Mouse (Mus musculus) cerebellum, postnatal 14 days (tissue): ENCODE data around the gene Zfp648.

Source experiments
- DNase-seq, 2 experiments: peaks; one replicate each; pipeline ENCODE4 v3.0.0; 2021; ENCODE audit warnings: mixed read lengths in 2 of 2

Zfp648 gene

DNA sequence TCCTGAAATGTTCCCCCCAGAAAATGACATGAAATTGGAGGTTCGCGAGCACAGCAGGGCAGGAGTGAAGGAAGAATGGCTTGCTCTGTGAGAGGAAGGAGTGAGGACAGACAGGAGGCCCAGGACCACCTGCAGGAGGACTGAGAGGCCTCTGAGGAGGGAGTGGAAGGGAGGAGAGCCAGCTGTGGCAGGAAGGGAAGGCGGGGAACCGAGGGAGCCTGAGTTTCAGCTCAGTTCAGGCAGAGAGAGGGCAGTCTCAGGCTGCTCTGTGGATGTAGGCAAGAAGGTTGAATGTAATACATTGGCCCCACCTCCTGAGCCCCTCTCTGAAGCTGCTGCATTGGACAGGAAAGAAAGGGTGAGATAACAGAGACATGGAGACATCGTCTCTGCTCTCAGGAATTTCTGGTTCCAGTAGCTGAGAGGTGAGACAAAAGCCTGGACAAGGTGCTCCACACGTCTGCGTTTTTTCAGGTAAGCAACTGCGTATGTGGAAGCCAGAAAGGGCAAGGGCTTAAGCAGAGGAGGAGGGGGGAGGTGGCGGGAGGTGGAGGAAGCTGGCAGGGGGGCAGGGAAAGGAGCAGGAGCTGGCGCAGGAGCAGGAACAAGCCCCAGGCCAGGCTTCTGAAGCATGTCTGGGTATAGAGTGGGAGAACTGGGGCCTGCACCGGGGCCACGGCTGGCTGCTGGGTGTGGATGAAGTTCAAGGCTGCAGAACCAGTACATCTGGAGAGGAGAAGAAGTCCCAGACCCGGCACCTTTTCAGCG is at the start of gene Zfp648:
Gene Zfp648, plus strand, starts transcription at position 233 of the 768 bp plus-strand sequence.
- no peak for DNase-seq

DNA sequence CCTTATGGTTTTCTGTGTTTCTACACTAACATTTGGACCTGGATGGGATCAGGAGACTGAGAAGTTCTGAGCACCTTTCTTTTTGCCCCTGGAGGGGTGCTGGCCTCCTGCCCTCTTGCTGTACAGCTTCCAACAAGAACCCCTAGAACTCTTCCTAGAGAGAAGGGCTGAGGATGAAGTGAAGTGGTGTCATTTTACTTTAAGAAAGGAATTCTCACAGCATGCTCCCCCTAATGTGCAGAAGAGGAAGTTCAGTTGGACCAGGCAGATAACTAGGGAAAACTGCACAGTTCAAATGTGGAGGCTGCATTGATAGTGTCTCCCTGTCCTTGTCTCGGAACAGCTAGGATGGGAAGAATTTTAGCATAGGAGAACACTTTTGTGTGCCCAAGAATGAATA is 48.4 kb upstream of the Zfp648 start:
- DNase-seq = no peak

DNA sequence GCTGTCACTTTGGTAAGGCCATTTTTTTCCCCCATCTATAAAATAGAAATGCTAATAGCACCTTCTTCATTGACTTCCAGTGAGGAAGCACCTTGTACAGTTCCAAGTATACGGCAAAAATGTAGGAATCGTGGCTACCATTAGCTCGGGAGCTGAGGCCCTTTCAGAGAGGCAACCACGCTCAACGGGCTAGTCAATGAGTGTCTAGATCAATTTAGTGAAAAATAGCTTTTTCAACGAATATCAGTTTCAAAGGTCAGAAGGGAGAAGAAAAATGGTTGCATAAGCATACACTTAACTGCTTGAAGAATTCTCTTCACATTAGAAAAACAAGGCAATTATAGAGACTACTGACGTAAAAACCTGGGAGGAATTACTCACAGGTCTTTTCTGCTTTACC is 47.2 kb upstream of the Zfp648 start:
- no peak for DNase-seq

DNA sequence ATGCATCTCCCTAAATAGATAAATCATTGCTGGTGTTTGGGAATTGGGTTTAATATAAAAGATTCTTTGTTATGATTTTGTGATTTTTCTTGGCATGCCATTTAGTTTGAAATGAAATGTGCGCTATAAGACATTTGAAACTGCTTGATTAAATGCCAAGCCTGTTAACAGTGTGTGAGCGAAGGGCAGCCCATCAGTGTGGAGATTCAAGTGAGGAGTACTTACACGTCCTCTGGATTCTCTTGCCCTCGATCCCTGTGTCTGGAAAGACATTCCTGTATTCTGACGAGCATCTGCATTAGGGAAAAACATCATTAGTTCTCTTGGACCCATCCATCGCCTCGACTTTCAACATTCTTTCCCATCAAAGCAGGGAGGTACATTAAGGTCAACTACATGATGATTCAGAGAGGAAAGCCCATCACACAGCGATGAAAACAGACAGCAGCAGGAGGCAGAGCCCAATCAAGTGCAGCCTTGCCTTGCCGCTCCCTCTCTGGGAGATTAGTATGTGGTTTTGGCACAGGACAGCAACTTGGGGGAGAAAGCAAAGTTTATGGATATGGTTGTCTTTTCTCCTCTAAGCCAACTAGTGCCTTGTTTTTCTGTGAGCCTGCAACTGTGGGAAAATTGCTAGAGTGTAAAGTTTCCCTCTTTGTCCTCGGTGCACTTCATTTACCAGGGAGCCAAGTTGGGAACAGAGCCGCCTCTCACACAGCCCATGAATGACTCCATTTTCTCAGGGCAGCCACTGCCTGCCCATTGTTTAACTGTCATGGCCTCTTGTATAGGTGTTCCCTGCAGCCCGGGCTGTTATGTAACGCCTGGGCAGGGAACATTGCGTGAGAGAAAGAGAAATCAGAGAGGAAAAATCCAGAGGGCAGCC is 44.6 kb upstream of the Zfp648 start:
- no peak for DNase-seq

DNA sequence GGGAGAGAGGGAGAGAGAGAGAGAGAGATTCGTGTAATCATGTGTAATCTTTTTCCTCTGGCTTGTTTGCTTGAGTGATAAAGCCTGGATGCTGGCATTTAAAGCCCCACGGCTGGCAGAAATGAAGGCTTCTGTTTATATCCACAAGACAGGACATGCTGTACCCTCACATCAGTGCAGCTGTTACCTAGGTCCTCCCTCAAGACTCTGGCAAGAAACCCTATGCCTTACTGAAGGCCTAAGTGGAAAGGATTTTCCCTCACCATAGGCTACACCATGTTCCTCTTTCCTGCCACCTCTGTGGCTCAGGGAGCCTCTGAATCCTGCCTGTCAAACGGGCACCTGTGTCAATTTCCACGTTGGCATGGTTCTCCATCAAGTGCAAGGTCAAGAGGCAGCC is 43.9 kb upstream of the Zfp648 start:
- DNase-seq = no peak

DNA sequence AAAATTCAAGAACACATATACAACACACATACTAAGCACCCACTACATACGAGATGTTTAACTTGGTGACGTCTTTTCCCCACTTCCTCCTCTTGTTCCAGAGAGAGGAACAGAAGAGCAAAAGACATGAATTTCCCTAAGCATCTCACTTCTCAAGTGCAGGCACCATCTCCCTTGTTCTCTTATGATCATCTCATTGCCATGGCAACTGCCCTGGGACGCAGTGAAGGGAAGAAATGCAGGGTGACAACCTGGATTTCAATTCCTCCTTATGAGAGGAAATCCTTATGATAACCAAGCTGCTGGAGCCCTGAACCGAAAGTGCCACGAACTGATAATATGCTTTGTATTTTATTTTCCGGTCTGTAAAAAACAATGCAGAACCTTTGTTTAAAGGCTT is 33.3 kb upstream of the Zfp648 start:
- no peak for DNase-seq

DNA sequence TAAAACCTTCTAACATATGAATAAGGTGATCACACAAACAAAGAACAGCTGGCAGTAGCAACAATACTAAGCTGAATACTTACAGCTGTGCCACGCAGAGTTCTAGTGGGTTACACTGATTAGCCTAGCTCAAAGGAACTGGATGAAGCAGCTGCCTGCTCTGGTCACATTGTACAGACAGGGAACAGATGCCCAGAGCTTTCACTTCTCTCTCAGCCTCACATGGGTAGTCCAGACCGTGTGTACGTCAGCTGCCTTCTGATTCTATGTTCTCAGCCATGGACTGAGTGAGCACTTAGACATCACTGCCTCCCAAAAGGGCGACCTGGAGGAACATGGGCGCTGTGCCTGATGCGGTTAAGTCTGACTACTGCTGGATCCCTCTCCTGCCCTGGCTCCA is 25.7 kb upstream of the Zfp648 start:
- no peak for DNase-seq

DNA sequence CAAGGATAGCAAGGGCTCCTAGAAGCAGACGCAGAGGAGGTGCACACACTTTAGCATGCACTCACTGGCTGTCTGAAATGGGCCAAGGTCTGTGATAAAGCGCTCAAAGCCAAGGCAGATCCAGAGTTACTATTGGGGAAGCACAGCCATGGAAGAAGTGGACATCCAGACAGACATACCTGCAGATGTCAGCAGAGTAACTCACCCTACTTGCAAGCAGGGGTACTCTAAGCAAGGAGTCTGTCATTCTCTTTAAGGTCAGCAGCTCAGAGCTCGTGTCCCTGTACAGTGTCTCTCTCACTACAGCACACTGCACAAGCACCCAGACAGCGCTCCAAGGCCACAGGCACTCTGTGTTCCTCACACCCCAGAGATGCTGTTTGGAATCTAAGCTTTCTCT is 23.2 kb upstream of the Zfp648 start:
- DNase-seq = no peak

DNA sequence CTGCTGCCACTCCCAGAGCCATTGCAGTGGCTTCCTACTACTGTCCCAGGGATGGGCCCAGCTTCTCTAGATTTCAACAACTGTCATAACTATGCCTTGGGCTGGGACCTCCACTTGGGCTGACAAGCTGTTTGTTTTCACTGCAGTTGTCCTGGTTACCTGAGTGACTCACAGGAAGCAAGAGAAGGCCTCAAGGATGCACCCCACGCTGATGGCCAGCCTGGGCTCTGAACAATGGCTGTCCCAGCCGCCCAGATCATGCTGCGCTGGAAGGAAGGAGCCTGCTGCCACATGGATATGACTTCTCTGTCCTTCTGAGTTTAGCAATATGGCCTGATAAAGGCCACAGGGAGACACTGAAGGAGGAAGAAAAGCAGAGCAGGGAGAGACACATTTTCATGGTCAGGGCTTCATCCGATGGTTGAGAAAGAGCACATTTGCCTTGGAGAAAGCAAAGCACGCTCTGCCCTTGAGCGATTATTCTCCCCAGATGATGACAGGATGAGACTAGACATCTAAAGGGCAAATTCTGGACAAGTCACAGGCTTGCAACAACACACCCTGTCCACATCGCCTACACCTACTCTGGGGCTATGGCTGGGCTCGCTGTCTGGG is 22.3 kb upstream of the Zfp648 start:
- DNase-seq = no peak

DNA sequence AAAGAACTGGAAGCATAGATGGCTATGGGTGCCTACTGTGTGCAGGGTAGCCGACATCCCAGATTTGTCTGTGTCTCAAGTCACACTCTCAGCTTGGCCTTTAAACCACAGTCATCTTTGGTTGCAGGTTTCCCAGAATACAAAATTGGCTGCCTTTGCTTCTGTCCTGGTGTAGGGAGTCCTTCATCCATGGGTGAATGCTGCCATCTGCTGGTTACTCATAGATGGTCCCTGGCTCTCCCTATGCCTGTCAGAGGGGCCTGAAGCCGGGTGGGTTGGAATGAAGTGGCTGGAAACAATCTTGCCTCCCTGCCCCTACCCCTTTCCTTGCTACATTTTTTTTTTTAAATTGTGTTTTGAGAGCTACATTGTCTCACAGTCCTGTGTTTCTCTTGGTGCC is 20.0 kb upstream of the Zfp648 start:
- DNase-seq = peak; percentile 90 to 91

DNA sequence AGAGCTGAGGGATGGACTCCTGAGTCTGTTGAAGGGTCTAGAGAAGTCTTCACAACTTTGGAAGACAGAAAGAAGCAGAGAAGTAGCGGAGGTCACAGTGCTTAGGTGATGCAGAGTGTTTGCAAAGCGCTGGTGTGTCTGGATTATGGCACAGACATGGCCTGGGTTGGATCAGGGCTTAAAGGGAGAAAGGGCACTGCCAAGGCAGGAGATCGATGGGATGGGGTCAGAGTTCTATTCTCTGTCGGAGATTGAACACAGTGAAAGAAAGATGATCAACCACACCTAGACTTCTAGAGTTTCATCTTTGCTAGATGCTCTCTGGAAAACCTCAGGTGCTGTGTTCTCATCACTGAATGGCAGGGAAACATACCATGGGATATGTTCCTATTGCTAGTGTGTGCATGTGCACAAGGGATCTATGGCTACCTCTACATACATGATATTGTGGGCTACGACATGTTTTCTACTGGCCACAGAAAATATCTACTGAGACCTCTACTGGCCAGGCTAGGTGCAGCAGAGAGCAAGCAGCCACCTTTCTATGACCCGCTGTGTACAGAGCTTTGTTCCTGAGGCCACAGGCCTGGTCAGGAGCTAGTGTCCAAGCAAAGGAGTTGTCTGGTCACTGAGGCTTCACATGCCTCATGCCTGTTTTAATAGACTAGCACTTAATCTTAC is 18.5 kb upstream of the Zfp648 start:
- DNase-seq = peak in 1 of 2 experiments; percentile 32

DNA sequence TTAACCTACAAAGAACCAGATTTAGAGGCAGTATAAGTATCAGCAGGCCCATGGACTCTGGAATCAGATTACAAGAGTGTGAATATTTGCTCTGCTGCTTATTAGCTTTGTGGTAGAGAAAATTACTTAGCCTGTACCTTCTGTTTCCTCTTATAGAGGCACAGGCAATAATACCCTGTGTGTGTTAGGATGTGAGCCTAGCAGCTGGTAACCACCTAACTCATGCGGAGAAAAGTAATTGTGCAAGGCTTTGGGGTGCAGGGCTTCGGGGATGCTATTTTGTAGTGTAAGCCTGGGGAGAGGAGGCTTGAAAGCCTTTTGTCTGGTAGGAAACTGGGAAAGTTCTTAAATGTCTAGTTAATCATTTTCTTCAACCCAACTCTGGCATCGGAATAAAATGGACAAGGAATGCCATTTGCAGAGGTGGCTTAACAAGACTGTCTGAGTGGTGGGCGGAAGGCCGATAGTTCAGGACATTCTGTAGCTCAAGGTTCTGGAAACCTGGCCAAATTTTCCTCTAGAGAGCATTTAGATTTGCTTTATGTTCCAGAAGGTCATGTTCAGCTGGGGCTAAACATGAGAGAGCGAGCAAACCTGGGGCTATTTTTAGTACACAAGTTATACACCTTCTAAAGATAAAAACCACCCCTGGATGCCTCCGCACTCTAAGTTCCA is 17.8 kb upstream of the Zfp648 start:
- DNase-seq = no peak

DNA sequence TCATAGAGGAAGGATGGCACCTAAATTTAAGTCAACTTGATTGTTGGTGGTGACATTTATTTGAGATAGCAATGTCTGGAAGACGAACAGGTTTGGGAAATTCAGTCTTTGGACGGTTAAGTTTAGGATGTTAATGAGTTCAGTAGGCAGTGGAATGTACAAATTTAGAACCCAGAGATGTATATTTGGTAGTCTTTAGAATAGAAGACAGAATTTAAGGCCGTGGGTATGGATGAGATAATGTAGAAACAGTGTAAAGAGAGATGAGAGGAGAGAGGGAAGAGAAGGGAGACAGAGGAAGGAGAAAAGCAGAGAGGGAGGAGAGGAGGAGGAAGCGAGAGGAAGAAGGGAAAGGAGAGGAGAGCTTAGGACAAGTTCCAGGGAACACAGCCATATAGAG is 12.8 kb upstream of the Zfp648 start:
- no peak for DNase-seq

DNA sequence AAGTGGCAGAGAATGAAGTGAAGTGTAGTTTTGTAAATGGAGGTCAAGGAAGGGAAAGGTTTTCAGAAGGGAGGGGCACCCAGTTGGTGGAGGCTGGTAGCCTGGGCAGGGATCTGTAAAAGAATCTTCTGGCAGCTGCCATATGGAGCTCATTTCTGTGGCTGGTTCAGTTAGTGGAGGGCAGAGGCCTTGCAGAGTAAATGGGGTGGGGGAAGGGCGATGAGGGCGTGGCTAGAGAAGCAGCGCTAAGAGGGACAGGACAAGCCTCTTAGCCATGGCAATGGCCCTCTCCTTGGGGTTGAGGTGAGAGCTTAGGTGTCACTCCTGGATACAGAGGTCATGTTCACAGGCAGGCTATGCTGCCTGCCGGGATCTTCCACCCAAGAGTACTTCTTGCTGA is 12.4 kb upstream of the Zfp648 start:
- no peak for DNase-seq

DNA sequence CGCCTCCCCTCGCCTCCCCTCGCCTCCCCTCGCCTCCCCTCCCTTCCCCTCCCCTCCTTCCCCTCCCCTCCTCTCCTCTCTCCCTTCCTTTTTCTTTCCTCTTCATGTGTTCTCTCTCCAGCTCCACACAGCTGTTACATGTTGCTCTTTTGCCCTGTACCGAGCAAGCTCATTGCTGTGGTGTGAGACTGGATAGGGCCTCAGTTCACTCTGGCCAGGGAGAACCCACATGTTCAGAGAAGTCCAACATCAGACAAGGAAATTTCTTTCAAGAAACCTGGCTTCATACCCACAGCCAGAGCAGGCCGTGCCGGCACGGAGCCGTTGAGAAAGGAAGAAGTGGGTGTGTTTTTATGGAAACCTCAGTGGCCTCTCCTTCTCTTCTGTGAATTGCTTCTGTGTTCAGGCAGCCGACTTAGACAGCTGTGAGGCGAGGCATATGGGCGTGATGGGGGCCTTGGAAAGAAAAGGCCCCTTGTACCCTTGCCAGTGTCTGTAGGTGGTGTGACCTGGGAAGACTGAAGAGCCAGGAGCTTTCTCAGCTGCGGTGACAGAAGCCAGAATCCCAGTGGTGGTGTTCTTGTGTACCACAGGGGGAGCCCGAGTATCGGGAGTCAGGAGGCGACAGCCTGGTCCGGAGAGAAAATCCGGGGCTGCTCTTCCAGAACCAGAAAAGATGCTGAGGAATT is 11.0 kb upstream of the Zfp648 start:
- DNase-seq = peak; percentile 65 to 76

DNA sequence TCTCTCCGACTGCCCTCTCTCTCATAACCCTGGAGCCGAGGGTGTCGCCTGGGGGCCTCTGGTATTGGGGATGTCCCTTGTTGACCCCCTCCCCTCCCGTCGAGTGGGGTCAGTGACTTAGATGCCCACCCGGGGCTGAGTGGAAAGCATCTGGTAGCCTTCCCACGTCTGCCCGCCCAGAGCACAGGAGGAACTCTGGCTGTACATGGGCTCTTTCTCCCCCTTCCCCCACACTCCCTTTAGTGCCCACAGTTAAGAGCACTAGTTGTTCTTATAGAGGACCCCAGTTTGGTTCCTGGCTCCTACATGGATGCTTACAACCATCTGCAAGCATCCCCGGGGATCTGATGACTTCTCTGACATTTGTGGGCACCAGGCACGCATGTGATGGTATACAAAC is 2.1 kb upstream of the Zfp648 start:
- no peak for DNase-seq

DNA sequence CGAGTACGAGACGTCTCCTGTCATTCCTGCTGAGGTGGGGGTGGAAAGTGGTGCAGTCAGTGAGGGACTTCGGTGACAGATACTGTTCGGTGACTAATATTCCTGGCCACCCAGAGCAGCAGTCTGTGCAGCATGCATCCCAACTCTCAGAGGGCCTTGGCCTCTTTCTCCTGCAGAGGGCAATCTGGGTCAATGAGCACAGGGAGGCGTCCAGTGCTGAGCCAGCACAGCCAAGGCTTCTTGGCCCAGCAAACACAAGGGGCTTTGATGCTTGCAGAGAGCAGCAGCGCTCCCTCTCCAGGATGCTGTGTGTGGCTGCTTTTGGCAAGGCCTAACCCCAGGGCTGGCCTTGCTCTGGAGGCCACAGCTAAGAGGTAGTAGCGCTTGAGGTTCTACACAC is 1.6 kb downstream of the Zfp648 start:
- peak; percentile 57 to 59 for DNase-seq

DNA sequence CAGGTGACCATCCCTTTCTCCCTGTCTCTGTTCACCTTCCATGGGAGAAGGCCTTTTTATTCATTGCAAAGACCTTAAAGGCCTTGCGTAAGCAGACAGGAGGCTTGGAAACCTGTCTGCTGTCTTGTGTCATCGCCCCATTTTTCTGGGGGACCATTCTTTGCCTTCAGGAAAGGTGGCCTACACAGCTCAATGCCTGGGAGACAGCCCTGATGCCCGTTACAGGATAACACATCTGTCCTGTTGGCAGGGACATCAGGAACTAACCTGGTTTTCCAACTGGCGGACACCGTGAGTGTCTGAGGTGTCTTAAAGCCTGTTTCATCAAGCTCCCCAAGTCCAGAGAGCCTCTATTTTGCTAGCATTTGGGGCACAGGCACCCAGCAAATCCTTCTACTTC is 2.4 kb downstream of the Zfp648 start:
- no peak for DNase-seq

DNA sequence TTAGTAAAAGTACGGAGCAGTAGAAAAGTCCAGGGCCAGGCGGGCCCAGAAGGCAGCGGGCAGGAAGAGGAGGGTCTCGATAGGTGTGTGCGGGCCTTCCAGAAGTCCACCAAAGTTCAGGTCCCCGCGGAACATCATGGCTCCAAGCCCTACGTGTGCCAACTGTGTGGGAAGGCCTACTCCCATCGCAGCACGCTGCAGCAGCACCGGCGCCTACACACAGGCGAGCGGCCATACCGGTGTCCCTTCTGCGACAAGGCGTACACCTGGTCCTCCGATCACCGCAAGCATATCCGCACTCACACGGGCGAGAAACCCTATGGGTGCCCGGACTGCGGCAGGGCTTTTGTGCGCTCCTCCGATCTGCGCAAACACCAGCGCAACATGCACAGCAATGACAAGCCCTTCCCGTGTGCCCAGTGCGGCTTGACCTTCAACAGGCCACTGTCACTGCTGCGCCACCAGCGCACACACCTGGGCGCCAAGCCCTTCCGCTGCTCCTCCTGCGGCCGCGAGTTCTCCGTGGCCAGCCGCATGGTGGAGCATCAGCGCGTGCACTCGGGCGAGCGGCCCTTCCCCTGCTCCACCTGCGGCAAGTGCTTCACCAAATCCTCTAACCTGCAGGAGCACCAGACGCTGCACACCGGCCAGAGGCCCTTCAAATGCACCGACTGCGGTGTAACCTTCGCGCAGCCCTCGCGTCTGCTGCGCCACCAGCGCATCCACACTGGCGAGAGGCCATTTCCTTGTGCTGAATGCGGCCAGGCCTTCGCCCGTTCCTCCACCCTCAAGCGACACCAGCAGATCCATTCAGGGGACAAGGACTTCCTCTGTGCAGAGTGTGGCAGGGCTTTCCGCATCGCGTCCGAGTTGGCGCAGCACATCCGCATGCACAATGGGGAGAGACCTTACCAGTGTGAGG is 3.9 kb downstream of the Zfp648 start:
- peak; percentile 70 to 75 for DNase-seq

DNA sequence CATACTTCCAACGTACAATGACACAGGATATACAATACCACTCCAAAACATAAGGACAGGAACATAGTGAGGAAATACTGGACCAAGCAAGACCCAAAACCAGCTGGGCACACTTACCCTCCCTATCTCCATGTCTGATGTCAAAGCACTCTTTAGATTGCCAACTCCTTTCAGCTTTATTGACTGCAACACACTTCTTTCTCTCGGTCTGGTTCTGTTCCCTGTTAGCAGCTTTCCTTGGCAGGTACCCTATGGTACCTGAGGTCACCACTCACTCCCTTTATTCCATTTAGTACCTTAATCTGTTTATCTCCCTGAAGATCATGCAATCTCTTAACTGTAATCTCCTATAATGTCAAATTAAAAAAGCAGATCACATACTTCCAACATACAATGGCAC is 19.0 kb downstream of the Zfp648 start:
- no peak for DNase-seq

DNA sequence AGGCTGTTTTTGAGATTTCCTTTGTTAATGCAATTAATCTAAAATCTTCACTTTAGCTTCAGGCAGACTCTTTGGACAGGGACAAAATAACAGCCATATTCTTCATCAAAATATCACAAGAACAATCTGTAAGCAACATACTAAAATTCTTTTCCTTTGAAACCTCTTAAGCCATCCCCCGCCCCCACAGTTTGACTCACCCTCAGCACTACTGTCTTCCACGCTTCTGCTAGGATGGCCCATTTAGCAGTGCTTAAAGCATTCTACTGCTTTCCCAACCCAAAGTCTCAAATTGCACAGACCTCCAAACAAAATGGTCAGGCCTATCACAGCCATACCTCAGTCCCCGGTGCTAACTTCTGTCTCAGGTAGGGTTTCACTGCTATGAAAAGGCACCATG is 19.6 kb downstream of the Zfp648 start:
- no peak for DNase-seq
